Mouse (Mus musculus): ENCODE results near the gene Tubgcp2. TPM values are rescaled to one million over a fixed set of nuclear protein-coding genes. Genes with fewer than 3 reads are reported as not detected.

The Tubgcp2 gene
- total RNA-seq (2023; ENCODE audit: inconsistent age) = 30.9 to 38.7 TPM (median 35.1 TPM) in 4 replicates

DNA sequence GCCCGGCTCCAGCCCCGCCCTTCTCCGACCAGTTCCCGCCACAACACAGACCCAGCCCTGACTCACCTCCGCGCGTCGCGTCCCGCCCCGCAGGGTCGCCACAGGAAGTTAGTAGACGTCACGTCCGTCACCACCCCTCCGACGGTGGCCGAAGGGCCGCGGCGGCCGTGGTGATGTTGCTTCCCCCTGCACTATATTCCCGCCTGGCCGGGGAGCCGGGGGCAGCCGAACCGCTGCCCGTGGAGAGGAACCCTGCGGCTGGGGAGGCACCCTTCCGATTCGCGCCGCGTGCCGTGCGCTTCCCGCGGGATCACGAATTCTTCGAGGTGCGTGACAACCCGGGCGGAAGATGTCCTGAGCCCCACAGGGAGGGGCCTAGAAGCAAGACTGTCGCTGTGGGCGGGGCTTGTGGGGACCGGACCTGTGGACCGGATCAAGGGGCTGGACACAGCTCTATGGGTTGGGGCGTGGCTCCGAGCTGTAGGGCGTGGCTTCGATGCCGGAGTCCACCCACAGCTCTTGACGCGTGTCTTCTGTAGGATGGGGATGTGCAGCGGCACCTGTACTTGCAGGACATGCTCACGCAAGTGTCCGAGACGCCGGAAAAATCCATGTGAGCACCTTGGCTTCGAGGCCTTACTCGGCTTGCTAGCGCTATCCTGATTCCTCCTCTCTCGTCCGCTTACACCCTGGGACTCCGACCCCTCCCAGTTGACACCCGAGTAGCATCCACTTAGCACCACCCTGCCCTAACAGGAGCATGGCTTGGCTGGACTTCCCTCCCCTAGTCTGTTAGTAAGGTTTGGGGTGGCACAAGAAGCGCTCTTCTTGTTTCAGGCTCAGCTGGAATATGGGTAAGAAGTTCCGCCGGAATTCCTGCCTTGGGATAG is at the start of gene Tubgcp2, which contains the start of gene Zfp511:
TSS of gene Tubgcp2 (minus strand) at position 389 of the 890 bp plus-strand sequence.
TSS of gene Zfp511 (plus strand) at position 111 of the 890 bp plus-strand sequence.

DNA sequence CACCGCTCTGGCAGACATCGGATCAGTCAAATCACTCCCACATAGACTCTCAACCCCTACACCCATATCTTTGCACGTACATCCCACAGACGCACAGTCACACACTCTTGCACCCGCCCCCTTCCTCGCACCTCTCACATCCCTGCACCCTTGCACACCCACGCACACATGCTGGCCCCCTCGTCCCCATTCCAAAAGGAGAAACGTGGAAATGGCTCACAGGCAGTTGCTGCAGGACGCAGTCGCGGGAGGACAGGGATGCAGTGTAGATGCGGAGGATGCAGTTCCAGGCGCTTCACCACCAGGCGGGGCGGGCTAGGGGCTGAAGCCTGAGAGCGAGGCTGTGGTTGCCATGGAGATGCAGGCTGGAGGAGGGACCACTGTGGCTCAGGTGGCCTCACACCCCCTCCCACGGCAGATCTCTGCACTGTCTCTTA is 45.8 kb upstream of the Tubgcp2 start, which contains the start of gene Caly:
TSS of gene Caly (minus strand) at position 307 of the 437 bp plus-strand sequence.

GRCm38 (mm10) chr7:140048361-140049114 is 12.1 kb upstream of the Tubgcp2 start, which contains the start of gene Msx3:
TSS of gene Msx3 (minus strand) at chr7:140049089.

GRCm38 (mm10) chr7:139992406-139992805 is 44.1 kb downstream of the Tubgcp2 start, which contains the start of gene Adam8:
TSS of gene Adam8 (minus strand) at chr7:139992562.

DNA sequence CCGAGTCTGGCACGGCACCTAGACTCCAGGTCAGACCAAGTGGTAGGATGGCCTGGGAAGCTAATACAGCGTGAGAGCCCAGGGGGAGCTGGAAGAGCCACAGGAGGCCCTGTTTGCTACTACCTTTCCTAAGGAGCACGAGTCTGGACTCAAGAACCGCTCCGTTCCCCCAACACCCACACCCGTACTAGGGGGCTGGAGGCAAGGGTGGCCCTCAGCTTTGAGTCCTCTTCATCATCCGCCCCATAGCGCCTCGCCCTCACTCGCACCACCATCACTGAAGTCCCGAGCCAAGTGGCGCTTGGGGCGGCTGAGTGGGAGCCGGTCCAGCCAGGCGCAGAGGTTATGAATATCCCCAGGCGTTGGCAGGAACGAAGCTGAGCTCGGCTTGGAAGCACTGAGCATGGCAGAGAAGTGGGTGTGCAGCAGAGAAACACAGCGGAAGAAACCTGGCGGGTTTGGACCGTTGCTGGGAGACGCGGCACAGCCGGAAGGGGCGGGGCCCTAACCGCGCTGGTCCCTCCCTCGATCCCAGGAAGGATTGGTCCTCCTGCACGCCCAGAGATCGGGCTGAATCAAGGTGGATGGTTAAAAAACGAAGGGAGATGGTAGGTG is 58.1 kb downstream of the Tubgcp2 start, which contains the start of gene 6430531B16Rik:
TSS of gene 6430531B16Rik (minus strand) at position 478 of the 615 bp plus-strand sequence.

Other genes starting within 250 kb of the Tubgcp2 start
- not detected in 4 replicates for gene Adgra1, start 202.5 kb downstream of the Tubgcp2 start, total RNA-seq (2023; ENCODE audit: inconsistent age)
- not detected in 4 replicates for gene Kndc1, start 142.0 kb downstream of the Tubgcp2 start, total RNA-seq (2023; ENCODE audit: inconsistent age)
- gene Utf1, start 92.9 kb downstream of the Tubgcp2 start, total RNA-seq (2023; ENCODE audit: inconsistent age) = 0.42 TPM in 1 of 4 replicates, not detected in the others
- gene 6430531B16Rik, start 57.9 kb downstream of the Tubgcp2 start, total RNA-seq (2023; ENCODE audit: inconsistent age) = 0.83 TPM in 1 of 4 replicates, not detected in the others
- gene Adam8, start 44.1 kb downstream of the Tubgcp2 start, total RNA-seq (2023; ENCODE audit: inconsistent age) = 1.5 to 3.0 TPM (median 2.4 TPM) in 4 replicates
- 37.8 to 50.2 TPM (median 42.3 TPM) in 4 replicates for gene Zfp511, start 278 bp downstream of the Tubgcp2 start, total RNA-seq (2023; ENCODE audit: inconsistent age)
- gene Msx3, start 12.4 kb upstream of the Tubgcp2 start, total RNA-seq (2023; ENCODE audit: inconsistent age) = not detected in 4 replicates
- gene Caly, start 45.9 kb upstream of the Tubgcp2 start, total RNA-seq (2023; ENCODE audit: inconsistent age) = not detected in 4 replicates
- not detected in 4 replicates for gene Prap1, start 56.7 kb upstream of the Tubgcp2 start, total RNA-seq (2023; ENCODE audit: inconsistent age)
- gene Fuom, start 65.8 kb upstream of the Tubgcp2 start, total RNA-seq (2023; ENCODE audit: inconsistent age) = 2.2 to 3.9 TPM (median 3.2 TPM) in 4 replicates
- gene Paox, start 79.1 kb upstream of the Tubgcp2 start, total RNA-seq (2023; ENCODE audit: inconsistent age) = 1.6 to 6.7 TPM (median 5.0 TPM) in 4 replicates
- gene Echs1, start 79.8 kb upstream of the Tubgcp2 start, total RNA-seq (2023; ENCODE audit: inconsistent age) = 23.9 to 29.1 TPM (median 25.5 TPM) in 4 replicates
- gene Mtg1, start 100.9 kb upstream of the Tubgcp2 start, total RNA-seq (2023; ENCODE audit: inconsistent age) = 11.1 to 17.4 TPM (median 14.2 TPM) in 4 replicates
- not detected in 4 replicates for gene Sprn, start 118.2 kb upstream of the Tubgcp2 start, total RNA-seq (2023; ENCODE audit: inconsistent age)
- gene Olfr522, start 128.1 kb upstream of the Tubgcp2 start, total RNA-seq (2023; ENCODE audit: inconsistent age) = not detected in 4 replicates
- gene Olfr523, start 136.5 kb upstream of the Tubgcp2 start, total RNA-seq (2023; ENCODE audit: inconsistent age) = not detected in 4 replicates
- gene Olfr524, start 169.3 kb upstream of the Tubgcp2 start, total RNA-seq (2023; ENCODE audit: inconsistent age) = not detected in 4 replicates
- not detected in 4 replicates for gene Cd163l1, start 181.6 kb upstream of the Tubgcp2 start, total RNA-seq (2023; ENCODE audit: inconsistent age)
- gene 5830411N06Rik, start 210.6 kb upstream of the Tubgcp2 start, total RNA-seq (2023; ENCODE audit: inconsistent age) = not detected in 4 replicates